Mouse (Mus musculus): ENCODE results near the gene Nme1.

The Nme1 gene

GRCm38 (mm10) chr11:93968005-93968847 is at the start of gene Nme1, which contains the start of gene Gm20390:
Gene Nme1 (minus strand): TSS chr11:93968521.
Gene Gm20390 (minus strand): TSS chr11:93968293.
- DNase-seq (ENCODE audit: low read depth): peak; percentile 98

GRCm38 (mm10) chr11:94003346-94003745 is 35.0 kb upstream of the Nme1 start:
- no peak for DNase-seq (ENCODE audit: low read depth)

- no peak for DNase-seq (ENCODE audit: low read depth)
Measured at GRCm38 (mm10) chr11:93999276-93999675, 31.0 kb upstream of the Nme1 start.

- peak; percentile 62 for DNase-seq (ENCODE audit: low read depth)
Measured at GRCm38 (mm10) chr11:93997141-93997775, 28.9 kb upstream of the Nme1 start.

GRCm38 (mm10) chr11:93996306-93997140 is 28.2 kb upstream of the Nme1 start:
- peak; percentile 24 for DNase-seq (ENCODE audit: low read depth)

GRCm38 (mm10) chr11:93995720-93996305 is 27.5 kb upstream of the Nme1 start, which contains the start of gene Spag9:
Gene Spag9 (plus strand): TSS chr11:93996091.
- DNase-seq (ENCODE audit: low read depth): peak; percentile 90

- peak; percentile 86 for DNase-seq (ENCODE audit: low read depth)
Measured at GRCm38 (mm10) chr11:93995111-93995719, 26.9 kb upstream of the Nme1 start.

GRCm38 (mm10) chr11:93994531-93994930 is 26.2 kb upstream of the Nme1 start:
- DNase-seq (ENCODE audit: low read depth): no peak

GRCm38 (mm10) chr11:93988328-93989062 is 20.2 kb upstream of the Nme1 start:
- no peak for DNase-seq (ENCODE audit: low read depth)

- no peak for DNase-seq (ENCODE audit: low read depth)
Measured at GRCm38 (mm10) chr11:93987625-93988327, 19.5 kb upstream of the Nme1 start.

- no peak for DNase-seq (ENCODE audit: low read depth)
Measured at GRCm38 (mm10) chr11:93987026-93987425, 18.7 kb upstream of the Nme1 start.

GRCm38 (mm10) chr11:93986298-93986697 is 18.0 kb upstream of the Nme1 start:
- DNase-seq (ENCODE audit: low read depth): no peak

- no peak for DNase-seq (ENCODE audit: low read depth)
Measured at GRCm38 (mm10) chr11:93985265-93985664, 16.9 kb upstream of the Nme1 start.

GRCm38 (mm10) chr11:93984619-93985018 is 16.3 kb upstream of the Nme1 start:
- DNase-seq (ENCODE audit: low read depth): no peak

- DNase-seq (ENCODE audit: low read depth): no peak
Measured at GRCm38 (mm10) chr11:93979502-93980049, 11.3 kb upstream of the Nme1 start.

- no peak for DNase-seq (ENCODE audit: low read depth)
Measured at GRCm38 (mm10) chr11:93972951-93973350, 4.6 kb upstream of the Nme1 start.

- no peak for DNase-seq (ENCODE audit: low read depth)
Measured at GRCm38 (mm10) chr11:93969799-93970198, 1.5 kb upstream of the Nme1 start.

GRCm38 (mm10) chr11:93969171-93969570 is 850 bp upstream of the Nme1 start:
- DNase-seq (ENCODE audit: low read depth): no peak

- DNase-seq (ENCODE audit: low read depth): no peak
Measured at GRCm38 (mm10) chr11:93968848-93969128, 467 bp upstream of the Nme1 start.

- no peak for DNase-seq (ENCODE audit: low read depth)
Measured at GRCm38 (mm10) chr11:93967381-93967780, 940 bp downstream of the Nme1 start.
